Mouse (Mus musculus) adrenal gland, adult (tissue): ENCODE measurements at regions not wholly inside any gene's neighbourhood (a gene's known extent, or its start where the extent isn't known, plus 50 kb on each side); places are given as distances from the start of the nearest gene placed in this dataset.

Experiments
- DNase-seq, 2 experiments: peaks; one replicate each; pipeline ENCODE4 v3.0.0; 2022 to 2023; ENCODE audit warnings: low spot score in 1 of 2; ENCODE audit not compliant: inconsistent age in 2 of 2

- peak; percentile 46 to 73 for DNase-seq
Measured at GRCm38 (mm10) chr7:90058636-90059035, 71.4 kb upstream of the Picalm start.

GRCm38 (mm10) chr7:90059249-90059628 is 70.8 kb upstream of the Picalm start:
- DNase-seq, result no peak

GRCm38 (mm10) chr7:90059629-90060301 is 70.2 kb upstream of the Picalm start:
- no peak for DNase-seq

GRCm38 (mm10) chr7:90060343-90061175 is 69.5 kb upstream of the Picalm start:
- peak in 1 of 2 experiments; percentile 45 for DNase-seq

DNA sequence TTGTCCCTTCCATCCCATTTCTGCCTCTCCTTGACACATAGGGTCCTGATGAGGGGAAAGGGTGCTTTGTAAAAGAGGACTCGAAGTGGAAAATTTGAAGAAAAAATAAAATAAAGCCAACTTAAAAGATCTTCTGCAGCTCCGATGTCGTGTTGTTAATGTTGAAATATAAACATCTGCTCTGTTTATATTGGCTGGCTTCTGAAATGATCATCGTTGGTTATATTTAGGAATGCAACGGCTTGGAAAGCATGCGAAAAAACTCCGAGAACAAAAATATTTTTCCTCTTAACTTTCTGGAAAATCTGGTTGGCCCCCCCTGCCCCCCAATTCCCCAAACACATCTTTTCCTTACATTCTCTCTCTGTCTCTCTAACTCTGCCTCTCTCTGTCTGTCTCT is 68.3 kb upstream of the Picalm start:
- no peak for DNase-seq

- DNase-seq, result no peak
Measured at GRCm38 (mm10) chr7:90062874-90063273, 67.1 kb upstream of the Picalm start.

- DNase-seq, result no peak
Measured at GRCm38 (mm10) chr7:90064198-90064597, 65.8 kb upstream of the Picalm start.

- DNase-seq, result no peak
Measured at GRCm38 (mm10) chr7:90065269-90065955, 64.6 kb upstream of the Picalm start.

DNA sequence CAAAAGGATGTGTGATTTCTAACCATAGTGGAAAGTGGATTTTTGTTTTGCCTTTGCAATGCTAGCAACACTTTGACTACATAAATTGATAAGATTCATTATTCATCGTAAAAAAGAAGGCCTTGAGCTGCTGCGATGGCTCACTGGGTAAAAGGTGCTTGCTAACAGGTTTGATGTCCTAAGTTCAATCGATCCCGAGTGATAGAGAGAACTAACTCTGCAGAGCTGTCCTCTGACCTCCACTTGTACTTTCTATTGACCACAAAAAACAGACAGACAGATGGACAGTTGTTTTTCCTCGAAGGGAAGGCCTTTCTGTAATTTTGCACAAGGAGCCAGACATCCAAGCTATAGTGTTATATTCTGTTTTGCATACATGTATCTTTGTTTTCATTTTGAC is 63.7 kb upstream of the Picalm start:
- no peak for DNase-seq

DNA sequence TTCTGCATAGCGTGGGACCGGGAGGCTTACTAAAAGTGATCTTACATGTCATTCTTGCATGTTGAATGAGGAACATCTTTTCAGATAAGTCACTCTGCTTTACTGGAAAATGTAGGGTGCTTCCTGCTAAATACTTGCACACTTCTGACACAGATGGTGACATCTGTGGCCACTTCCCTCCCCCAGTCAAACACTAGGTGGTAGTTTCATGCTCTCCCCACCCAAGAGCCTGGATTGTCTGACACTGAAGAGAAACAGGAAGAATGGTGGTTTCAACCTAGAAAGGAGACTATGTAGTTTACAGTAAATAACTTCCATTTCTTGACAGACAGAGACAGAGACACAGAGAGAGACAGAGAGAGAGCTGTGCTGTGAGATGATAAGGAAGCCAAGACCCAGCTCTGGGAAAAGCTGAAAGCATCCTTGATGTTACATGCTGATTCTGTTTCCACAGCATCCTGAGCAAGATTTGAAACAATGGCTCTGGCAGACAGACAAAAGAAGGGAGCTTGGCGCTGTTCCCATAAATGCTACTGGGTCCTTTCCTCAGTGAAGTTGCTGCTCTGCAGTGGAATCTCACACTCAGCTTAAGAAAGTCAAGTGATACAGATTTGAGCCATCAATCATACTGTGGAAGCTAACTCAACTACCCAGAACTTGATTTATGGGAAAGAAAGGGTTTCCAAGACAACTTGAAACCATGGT is 61.9 kb upstream of the Picalm start:
- DNase-seq, result no peak

GRCm38 (mm10) chr7:90070267-90070666 is 59.7 kb upstream of the Picalm start:
- no peak for DNase-seq

DNA sequence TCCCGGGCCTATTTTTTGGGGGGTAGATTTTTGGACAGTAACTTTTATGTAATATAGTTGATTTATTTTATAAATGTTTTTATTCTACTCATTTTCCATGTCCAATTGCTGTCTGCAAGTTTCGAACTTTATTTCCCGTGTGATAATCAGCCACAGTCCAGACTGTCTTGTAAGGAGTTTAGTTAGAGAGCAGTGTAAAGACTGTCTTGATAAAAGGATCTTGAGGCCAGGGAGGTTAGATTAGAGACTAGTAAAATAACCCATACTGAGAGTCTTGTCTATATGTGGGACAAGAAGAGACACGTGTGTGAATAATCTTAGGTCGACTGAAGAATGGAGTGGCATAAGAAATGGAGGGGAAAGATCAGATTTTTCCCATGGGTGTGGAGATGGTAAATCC is 56.1 kb upstream of the Picalm start:
- no peak for DNase-seq

- DNase-seq, result no peak
Measured at GRCm38 (mm10) chr7:90074592-90074991, 55.4 kb upstream of the Picalm start.

DNA sequence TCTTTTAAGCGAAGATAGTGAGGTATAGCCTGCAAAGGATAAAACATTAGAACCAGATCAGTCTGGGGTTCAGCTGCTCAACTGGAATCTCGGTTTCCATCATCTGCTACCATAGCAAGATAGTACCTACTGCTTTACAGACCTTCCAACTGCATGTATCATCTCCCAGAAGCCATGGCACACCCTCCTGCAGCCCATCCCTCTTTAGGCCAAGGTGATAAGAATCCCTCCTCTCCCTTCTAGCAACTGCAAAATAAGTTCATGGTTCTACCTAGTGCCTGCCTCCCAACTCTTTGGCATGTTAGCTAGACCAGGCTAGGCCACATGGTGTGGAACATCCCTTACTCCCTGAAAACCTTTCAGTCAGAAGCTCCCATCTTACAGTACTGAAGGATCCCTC is 52.4 kb upstream of the Picalm start:
- DNase-seq, result no peak

- DNase-seq, result no peak
Measured at GRCm38 (mm10) chr7:90080083-90080772, 49.8 kb upstream of the Picalm start.
